Mouse (Mus musculus) ES-Bruce4 (cell line): ENCODE measurements around the gene Gm9573. TPM values are rescaled to one million over a fixed set of nuclear protein-coding genes. Genes with fewer than 3 reads are reported as not detected.
A peak's percentile ranks its signal among the peaks of the same experiment; 100 is the strongest.

Experiments used
- H3K27ac ChIP-seq: 2 replicates; pipeline ENCODE4 v1.5.1; 2012; ENCODE audit warnings: low read length, inconsistent platforms; ENCODE audit not compliant: insufficient read depth
- H3K27me3 ChIP-seq: 2 replicates; pipeline ENCODE4 v1.6.1; 2012; ENCODE audit warnings: mild to moderate bottlenecking, low read length, inconsistent platforms; ENCODE audit not compliant: control insufficient read depth, poor library complexity, insufficient read depth, severe bottlenecking
- H3K36me3 ChIP-seq: 2 replicates; pipeline ENCODE4 v1.6.1; 2012; ENCODE audit warnings: inconsistent platforms, mild to moderate bottlenecking, low read length, moderate library complexity; ENCODE audit not compliant: control insufficient read depth, poor library complexity, insufficient read depth, severe bottlenecking
- H3K4me1 ChIP-seq: one replicate; pipeline ENCODE4 v1.8.1; 2011; ENCODE audit warnings: low read length; ENCODE audit not compliant: control insufficient read depth, insufficient read depth
- H3K4me3 ChIP-seq: 2 replicates; pipeline ENCODE4 v1.5.1; 2011; ENCODE audit warnings: low read depth, mild to moderate bottlenecking, low read length
- H3K9ac ChIP-seq: 2 replicates; pipeline ENCODE4 v1.6.1; 2012; ENCODE audit warnings: low read depth, mild to moderate bottlenecking, inconsistent platforms; ENCODE audit not compliant: poor library complexity, severe bottlenecking
- H3K9me3 ChIP-seq: replicated peaks from 2 replicates; pipeline ENCODE4 v1.6.1; 2012; ENCODE audit warnings: mild to moderate bottlenecking, low read length, inconsistent platforms; ENCODE audit not compliant: control insufficient read depth, poor library complexity, insufficient read depth, severe bottlenecking
- CTCF ChIP-seq: IDR thresholded peaks from one replicate; pipeline ENCODE4 v1.8.1; 2011; ENCODE audit warnings: low read depth, low read length
- EP300 ChIP-seq: IDR thresholded peaks from 2 replicates; pipeline ENCODE4 v1.6.1; 2011; ENCODE audit warnings: low read depth, low read length; ENCODE audit not compliant: insufficient read depth
- POLR2A ChIP-seq: IDR thresholded peaks from one replicate; pipeline ENCODE4 v1.8.1; 2011; ENCODE audit warnings: low read length; ENCODE audit not compliant: insufficient read depth
- polyA plus RNA-seq: library from polyadenylated mRNA; stranded (reverse); fragments of >200 nt; gene quantifications from 2 replicates; pipeline ENCODE4 v1.2.4, GENCODE M21; 2011; ENCODE audit warnings: low read depth; ENCODE audit not compliant: missing spikeins, insufficient read depth, insufficient read length

Gene Gm9573
- polyA plus RNA-seq, result not detected in 2 replicates

- no peak within 1 kb of the TSS for H3K4me3 ChIP-seq
- H3K9ac ChIP-seq, result no peak within 1 kb of the TSS
- no peak within 1 kb of the TSS for H3K27ac ChIP-seq
- H3K36me3 ChIP-seq, result no peaks in the 10 kb centered on the region
- TF ChIP-seq CTCF, result no peak
- no peak for TF ChIP-seq EP300
- no peak for TF ChIP-seq POLR2A
- H3K4me1 ChIP-seq, result no peaks in the 10 kb centered on the region
- no peaks in the 10 kb centered on the region for H3K27me3 ChIP-seq
- no peaks in the 10 kb centered on the region for H3K9me3 ChIP-seq
These were observed at the start of gene Gm9573 for GRCm38 (mm10) chr17:35626537-35626936. Gene Gm9573 (minus strand): TSS chr17:35626637.

- Histone ChIP-seq H3K4me3 (peak within 1 kb of the TSS; percentile 98), H3K9ac (peak within 1 kb of the TSS; percentile 87), H3K36me3 (no peaks in the 10 kb centered on the region; the same call in 1 of the 2 replicates), H3K4me1 (no peaks in the 10 kb centered on the region), H3K27me3 (no peaks in the 10 kb centered on the region), H3K27ac (no peak within 1 kb of the TSS), H3K9me3 (no peaks in the 10 kb centered on the region)
- no peak for TF ChIP-seq CTCF
- TF ChIP-seq POLR2A, result no peak
- no peak for TF ChIP-seq EP300
These were observed 47.1 kb upstream of the Gm9573 start, which contains the start of gene Gtf2h4 for GRCm38 (mm10) chr17:35673416-35674035. Gene Gtf2h4 (minus strand): TSS chr17:35673739.

- Histone ChIP-seq H3K36me3 (no peaks in the 10 kb centered on the region; the same call in 1 of the 2 replicates), H3K27me3 (no peaks in the 10 kb centered on the region), H3K9ac (no peak overlapping the region), H3K9me3 (no peaks in the 10 kb centered on the region), H3K4me1 (no peaks in the 10 kb centered on the region), H3K27ac (no peak overlapping the region), H3K4me3 (no peak overlapping the region)
- TF ChIP-seq POLR2A (no peak), CTCF (no peak), EP300 (no peak)
These were observed 46.1 kb upstream of the Gm9573 start for GRCm38 (mm10) chr17:35672527-35672926.

- Histone ChIP-seq H3K4me1 (no peaks in the 10 kb centered on the region), H3K9ac (no peak overlapping the region), H3K4me3 (no peak overlapping the region), H3K27ac (no peak overlapping the region), H3K36me3 (no peaks in the 10 kb centered on the region; the same call in 1 of the 2 replicates), H3K9me3 (no peaks in the 10 kb centered on the region), H3K27me3 (no peaks in the 10 kb centered on the region)
- TF ChIP-seq EP300, result no peak
- no peak for TF ChIP-seq POLR2A
- TF ChIP-seq CTCF, result no peak
These were observed 45.4 kb upstream of the Gm9573 start for GRCm38 (mm10) chr17:35671846-35672245.

- TF ChIP-seq EP300, result no peak
- no peak for TF ChIP-seq CTCF
- no peak for TF ChIP-seq POLR2A
- Histone ChIP-seq H3K4me3 (no peak overlapping the region), H3K9me3 (no peaks in the 10 kb centered on the region), H3K27ac (no peak overlapping the region), H3K36me3 (no peaks in the 10 kb centered on the region; the same call in 1 of the 2 replicates), H3K9ac (no peak overlapping the region), H3K27me3 (no peaks in the 10 kb centered on the region), H3K4me1 (peaks cover 3% of the 10 kb centered on the region)
These were observed 43.3 kb upstream of the Gm9573 start for GRCm38 (mm10) chr17:35669731-35670130.
